Mouse (Mus musculus): ENCODE data around the gene Kcnc1.

Gene Kcnc1

GRCm38 (mm10) chr7:46422764-46423412, 26.6 kb downstream of the Kcnc1 start:
- DNase-seq, result peak; percentile 39

- DNase-seq, result no peak
Measured at GRCm38 (mm10) chr7:46423951-46424350, 27.7 kb downstream of the Kcnc1 start.

- DNase-seq, result no peak
Measured at GRCm38 (mm10) chr7:46425012-46425411, 28.7 kb downstream of the Kcnc1 start.

GRCm38 (mm10) chr7:46433874-46434273, 37.6 kb downstream of the Kcnc1 start:
- DNase-seq, result no peak

- DNase-seq, result no peak
Measured at GRCm38 (mm10) chr7:46435833-46436232, 39.5 kb downstream of the Kcnc1 start.

- DNase-seq, result no peak
Measured at GRCm38 (mm10) chr7:46438537-46439141, 42.3 kb downstream of the Kcnc1 start.

- DNase-seq, result no peak
Measured at GRCm38 (mm10) chr7:46443163-46443562, 46.9 kb downstream of the Kcnc1 start.

- no peak for DNase-seq
Measured at GRCm38 (mm10) chr7:46445896-46446295, 49.6 kb downstream of the Kcnc1 start.

GRCm38 (mm10) chr7:46447473-46448165, 51.3 kb downstream of the Kcnc1 start:
- no peak for DNase-seq

- DNase-seq, result no peak
Measured at GRCm38 (mm10) chr7:46448922-46449645, 52.8 kb downstream of the Kcnc1 start.

GRCm38 (mm10) chr7:46453930-46454679, 57.8 kb downstream of the Kcnc1 start:
- no peak for DNase-seq

GRCm38 (mm10) chr7:46457889-46458288, 61.6 kb downstream of the Kcnc1 start:
- no peak for DNase-seq

- DNase-seq, result no peak
Measured at GRCm38 (mm10) chr7:46459200-46459599, 62.9 kb downstream of the Kcnc1 start.

GRCm38 (mm10) chr7:46459605-46460245, 63.4 kb downstream of the Kcnc1 start:
- DNase-seq, result no peak

GRCm38 (mm10) chr7:46462287-46462686, 66.0 kb downstream of the Kcnc1 start:
- no peak for DNase-seq

- no peak for DNase-seq
Measured at GRCm38 (mm10) chr7:46463136-46463535, 66.8 kb downstream of the Kcnc1 start.

- no peak for DNase-seq
Measured at GRCm38 (mm10) chr7:46466422-46466981, 70.2 kb downstream of the Kcnc1 start.

- DNase-seq, result no peak
Measured at GRCm38 (mm10) chr7:46469542-46469941, 73.2 kb downstream of the Kcnc1 start.

- DNase-seq, result no peak
Measured at GRCm38 (mm10) chr7:46471054-46471737, 74.9 kb downstream of the Kcnc1 start.

GRCm38 (mm10) chr7:46473141-46473540, 76.8 kb downstream of the Kcnc1 start:
- no peak for DNase-seq

GRCm38 (mm10) chr7:46475464-46475863, 79.2 kb downstream of the Kcnc1 start:
- no peak for DNase-seq

All from lung, postnatal 36 days (tissue).